ENCODE assay signal across 16 mouse cellular contexts in the genomic region with DNA sequence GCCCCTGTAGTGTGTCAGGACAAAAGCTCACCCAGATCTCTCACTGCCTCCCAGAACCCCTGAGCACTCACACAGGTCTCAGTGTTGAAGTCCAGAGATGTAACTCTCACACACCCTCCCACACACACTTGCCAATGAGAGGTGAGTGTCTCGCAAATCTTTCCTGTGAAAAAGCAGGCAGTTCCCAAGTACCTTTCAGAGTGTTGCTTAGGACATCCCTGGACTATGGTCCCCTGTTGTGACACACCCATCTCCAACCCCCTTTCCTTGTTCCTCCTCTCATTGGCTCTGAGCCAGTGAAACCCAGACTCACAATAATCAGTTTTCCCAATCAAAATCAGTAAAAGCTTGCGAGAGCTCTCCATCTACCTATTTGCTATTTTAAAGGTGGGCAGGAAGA. TPM values are rescaled to one million over a fixed set of nuclear protein-coding genes. Genes with fewer than 3 reads are reported as not detected.
"Had no signal": no experiment of that assay in that cellular context is flagged by ENCODE, and none has a peak within 500 bp of the region (broad histone marks: within the 10 kb centered on the region; RNA-seq: fewer than 3 reads in every experiment).

No protein-coding gene starts in this region.

- H3K27ac ChIP-seq: hindbrain, postnatal 0 days; kidney, postnatal 0 days; layer of hippocampus, adult 2 months; limb, embryonic 12.5 days; liver, embryonic 13.5 days; midbrain, embryonic 12.5 days; neural tube, embryonic 13.5 days had no signal

- H3K4me3 ChIP-seq: layer of hippocampus, adult 2 months; limb, embryonic 12.5 days; liver, embryonic 13.5 days; midbrain, embryonic 12.5 days; neural tube, embryonic 13.5 days had no signal

- H3K9ac ChIP-seq: limb, embryonic 12.5 days; liver, embryonic 13.5 days; midbrain, embryonic 12.5 days; neural tube, embryonic 13.5 days had no signal

- ATAC-seq: hindbrain, postnatal 0 days; midbrain, embryonic 16.5 days had no signal

- H3K36me3 ChIP-seq: limb, embryonic 12.5 days; liver, embryonic 13.5 days; midbrain, embryonic 12.5 days; neural tube, embryonic 13.5 days had no signal

- H3K27me3 ChIP-seq: limb, embryonic 12.5 days; liver, embryonic 13.5 days; midbrain, embryonic 12.5 days; neural tube, embryonic 13.5 days had no signal

- DNase-seq: kidney, adult 8-10 months; kidney, postnatal 4 days; liver, embryonic 13.5 days; retina, postnatal 1 day; right cerebral cortex, postnatal 4 days; thymus, adult 2 months; thymus, postnatal 25 days had no signal

- H3K9me3 ChIP-seq: limb, embryonic 12.5 days; liver, embryonic 13.5 days; midbrain, embryonic 12.5 days; neural tube, embryonic 13.5 days had no signal

- H3K4me1 ChIP-seq: limb, embryonic 12.5 days; liver, embryonic 13.5 days; midbrain, embryonic 12.5 days; neural tube, embryonic 13.5 days had no signal

- H3K4me2 ChIP-seq: limb, embryonic 12.5 days; liver, embryonic 13.5 days; midbrain, embryonic 12.5 days; neural tube, embryonic 13.5 days had no signal

RNA-seq across cellular contexts. Expression of a gene that starts 12.3 kb away (rescaled TPM):
- polyA plus RNA-seq: hindbrain, postnatal 0 days; intestine, embryonic 14.5 days; kidney, postnatal 0 days; liver, embryonic 13.5 days; lung, embryonic 16.5 days; midbrain, embryonic 12.5 days; midbrain, embryonic 16.5 days; neural tube, embryonic 13.5 days had no signal
